Mouse (Mus musculus): ENCODE results near the gene Nlk. TPM values are rescaled to one million over a fixed set of nuclear protein-coding genes. Genes with fewer than 3 reads are reported as not detected.

The Nlk gene
- 25.6 TPM in 2 replicates for polyA plus RNA-seq (2012; rRNA removed)

DNA sequence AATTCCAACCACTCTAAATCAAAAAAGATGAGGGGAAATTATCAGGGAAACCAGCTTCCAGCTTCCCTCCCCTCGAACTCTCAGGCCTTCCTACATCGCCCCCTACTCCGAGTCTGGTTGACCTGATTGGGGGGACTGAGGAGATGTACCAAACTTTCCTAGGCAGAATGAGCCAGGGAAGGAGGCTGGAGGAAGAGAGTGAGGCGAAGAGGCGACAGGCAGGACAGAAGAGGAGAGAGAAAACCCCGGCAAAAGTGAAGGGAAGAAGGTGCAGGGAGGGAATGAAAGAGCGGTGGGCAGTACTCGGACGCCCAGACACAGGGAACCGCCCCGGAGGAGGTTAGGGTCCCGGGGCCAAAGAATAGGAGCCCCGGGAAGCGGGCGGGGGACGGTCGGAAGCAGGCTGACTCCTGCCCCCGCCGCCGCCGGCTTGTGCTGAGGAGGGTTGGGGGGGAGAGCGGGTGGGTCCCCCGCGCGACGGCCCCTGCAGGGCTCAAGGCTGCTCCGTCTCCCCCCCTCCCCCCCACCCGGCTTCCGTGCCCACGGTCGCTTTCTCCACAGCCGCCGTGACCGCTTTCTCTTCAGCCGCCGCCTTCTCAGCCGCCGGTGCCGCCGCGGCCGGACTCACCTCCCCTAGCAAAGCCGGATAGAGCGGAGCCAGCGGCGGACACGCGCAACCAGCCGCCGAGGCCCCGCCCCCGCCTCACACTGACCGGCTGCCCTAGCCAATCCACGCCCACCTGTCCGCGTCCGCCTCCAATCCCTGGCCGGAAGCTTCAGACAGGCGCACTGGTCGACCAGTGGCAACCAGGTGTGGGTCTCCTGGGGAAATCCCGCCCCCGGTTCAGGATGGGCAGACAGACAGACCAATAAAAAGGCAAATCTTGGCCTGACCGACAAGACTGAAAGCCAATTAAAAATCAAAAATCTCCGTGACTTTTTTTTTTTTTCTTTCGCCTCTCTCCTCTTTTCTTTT, at the start of gene Nlk:
TSS of gene Nlk (minus strand) at position 597 of the 976 bp plus-strand sequence.
- Histone ChIP-seq H3K4me1 (ENCODE audit: control insufficient read depth, insufficient read depth, low read length) (no peaks in the 10 kb centered on the region), H3K4me3 (replicated peaks; ENCODE audit: insufficient read depth, low read depth, low read length) (peak within 1 kb of the TSS; percentile 76), H3K27me3 (ENCODE audit: control insufficient read depth, insufficient read depth, low read length) (no peaks in the 10 kb centered on the region), H3K27ac (ENCODE audit: insufficient read depth, low read length) (no peak within 1 kb of the TSS)
- TF ChIP-seq POLR2A (IDR thresholded peaks at IDR 0.05; ENCODE audit: borderline replicate concordance, insufficient read depth, low read length) = peak; percentile 76
- no peak for TF ChIP-seq CTCF (IDR thresholded peaks at IDR 0.05; ENCODE audit: borderline replicate concordance, insufficient read depth, low read depth, low read length)
- peak; percentile 99 to 100 for DNase-seq
- WGBS = under 1% methylated on average over 64 of the region's 65 CpGs

DNA sequence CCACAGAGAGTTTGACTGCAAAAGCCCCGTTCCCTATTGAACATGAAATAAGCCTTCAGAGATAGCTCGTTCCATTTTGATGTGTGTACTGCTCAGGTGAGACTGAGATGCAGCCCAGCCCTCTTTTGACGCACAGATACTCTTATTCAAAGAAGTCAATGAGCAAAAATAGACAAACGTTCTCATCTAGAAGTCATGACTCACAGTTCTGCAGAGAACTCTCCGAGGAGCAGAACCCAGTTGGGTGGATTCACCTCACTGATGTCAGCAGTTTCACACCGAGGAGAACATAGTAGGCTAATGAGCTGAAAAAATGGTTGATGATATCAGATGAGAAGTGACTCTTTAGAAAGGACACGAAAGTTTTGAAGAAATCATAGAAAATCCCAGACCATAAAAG, 49.1 kb upstream of the Nlk start:
- no peaks in the 10 kb centered on the region for H3K4me1 ChIP-seq (ENCODE audit: control insufficient read depth, insufficient read depth, low read length)
- 87% methylated on average over 7 of the region's 7 CpGs for WGBS
- no peaks in the 10 kb centered on the region for H3K27me3 ChIP-seq (ENCODE audit: control insufficient read depth, insufficient read depth, low read length)
- no peak for DNase-seq
- H3K27ac ChIP-seq (ENCODE audit: insufficient read depth, low read length) = no peak overlapping the region
- TF ChIP-seq POLR2A (IDR thresholded peaks at IDR 0.05; ENCODE audit: borderline replicate concordance, insufficient read depth, low read length) = no peak
- no peak for TF ChIP-seq CTCF (IDR thresholded peaks at IDR 0.05; ENCODE audit: borderline replicate concordance, insufficient read depth, low read depth, low read length)
- no peak overlapping the region for H3K4me3 ChIP-seq (replicated peaks; ENCODE audit: insufficient read depth, low read depth, low read length)

DNA sequence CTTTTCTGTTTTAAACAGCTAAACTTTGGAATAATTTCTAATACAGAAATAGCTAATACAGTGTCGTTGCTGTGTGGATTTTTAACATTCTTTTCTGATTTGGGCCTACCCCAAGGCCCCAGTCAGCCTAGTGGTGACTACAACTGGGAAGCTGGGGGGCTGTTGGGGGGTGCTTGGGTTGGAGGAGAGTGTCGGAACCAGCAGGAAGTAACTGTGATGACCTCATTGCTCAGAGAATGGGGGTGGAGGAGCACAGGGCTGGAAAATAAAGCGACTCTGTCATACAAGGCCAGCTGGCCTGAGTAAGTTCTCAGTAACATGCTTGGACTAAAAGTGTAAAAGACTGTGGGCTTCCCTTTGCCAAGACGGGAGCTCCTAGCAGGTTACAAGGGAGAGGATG, 48.3 kb upstream of the Nlk start:
- DNase-seq = peak in 1 of 2 experiments; percentile 1
- TF ChIP-seq CTCF (IDR thresholded peaks at IDR 0.05; ENCODE audit: borderline replicate concordance, insufficient read depth, low read depth, low read length) (no peak), POLR2A (IDR thresholded peaks at IDR 0.05; ENCODE audit: borderline replicate concordance, insufficient read depth, low read length) (no peak)
- Histone ChIP-seq H3K4me3 (replicated peaks; ENCODE audit: insufficient read depth, low read depth, low read length) (no peak overlapping the region), H3K4me1 (ENCODE audit: control insufficient read depth, insufficient read depth, low read length) (no peaks in the 10 kb centered on the region), H3K27ac (ENCODE audit: insufficient read depth, low read length) (no peak overlapping the region), H3K27me3 (ENCODE audit: control insufficient read depth, insufficient read depth, low read length) (no peaks in the 10 kb centered on the region)
- 34% methylated on average over 4 of the region's 4 CpGs for WGBS

DNA sequence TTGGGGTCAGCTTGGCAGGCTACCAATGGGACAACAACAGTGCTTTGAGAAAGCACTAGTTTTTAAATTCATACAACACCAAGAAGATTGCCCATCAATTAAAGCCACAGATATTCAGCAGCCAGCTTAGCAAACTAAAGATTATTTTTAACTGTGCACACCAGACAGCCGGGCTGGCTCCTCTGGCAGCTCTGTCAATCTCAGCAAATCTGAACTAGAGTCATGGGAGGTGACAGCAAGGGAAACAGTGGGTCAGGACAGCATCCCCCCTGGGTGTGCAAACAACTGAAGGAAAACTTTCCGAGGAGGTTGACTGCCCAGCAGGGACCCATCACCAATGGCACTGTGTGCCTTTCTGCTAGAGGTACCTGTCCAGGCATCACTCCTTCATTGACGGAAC, 45.3 kb upstream of the Nlk start:
- WGBS = 55% methylated on average over 3 of the region's 3 CpGs
- no peak overlapping the region for H3K4me3 ChIP-seq (replicated peaks; ENCODE audit: insufficient read depth, low read depth, low read length)

DNA sequence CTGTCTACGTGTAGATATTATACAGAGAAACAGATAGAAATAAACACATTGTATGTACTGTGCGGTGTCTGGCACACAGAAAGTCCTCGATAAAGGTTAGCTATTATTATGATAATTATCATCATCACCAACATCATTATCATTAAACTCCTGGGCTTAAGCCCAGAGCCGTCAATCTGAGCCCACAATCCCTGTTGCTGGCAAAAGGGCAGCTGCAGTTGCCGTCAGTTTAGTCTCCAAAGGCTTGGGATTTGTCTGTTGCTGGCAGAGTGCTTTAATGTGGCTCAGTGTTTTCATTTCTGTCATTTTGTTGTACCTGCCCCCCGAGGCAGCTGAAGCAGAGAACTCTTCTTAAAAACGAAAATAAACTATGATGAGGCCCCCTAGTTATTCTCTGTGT, 44.8 kb upstream of the Nlk start:
- Histone ChIP-seq H3K4me3 (replicated peaks; ENCODE audit: insufficient read depth, low read depth, low read length) (no peak overlapping the region), H3K4me1 (ENCODE audit: control insufficient read depth, insufficient read depth, low read length) (no peaks in the 10 kb centered on the region), H3K27me3 (ENCODE audit: control insufficient read depth, insufficient read depth, low read length) (no peaks in the 10 kb centered on the region; the same call in 1 of the 2 replicates), H3K27ac (ENCODE audit: insufficient read depth, low read length) (no peak overlapping the region)
- no peak for TF ChIP-seq POLR2A (IDR thresholded peaks at IDR 0.05; ENCODE audit: borderline replicate concordance, insufficient read depth, low read length)
- no peak for TF ChIP-seq CTCF (IDR thresholded peaks at IDR 0.05; ENCODE audit: borderline replicate concordance, insufficient read depth, low read depth, low read length)
- 21% methylated on average over 7 of the region's 7 CpGs for WGBS
- no peak for DNase-seq

More for the DNA sequence above, 45.3 kb upstream of the Nlk start:
- no peaks in the 10 kb centered on the region for H3K4me1 ChIP-seq (ENCODE audit: control insufficient read depth, insufficient read depth, low read length)
- no peaks in the 10 kb centered on the region; the same call in 1 of the 2 replicates for H3K27me3 ChIP-seq (ENCODE audit: control insufficient read depth, insufficient read depth, low read length)
- TF ChIP-seq POLR2A (IDR thresholded peaks at IDR 0.05; ENCODE audit: borderline replicate concordance, insufficient read depth, low read length) (no peak), CTCF (IDR thresholded peaks at IDR 0.05; ENCODE audit: borderline replicate concordance, insufficient read depth, low read depth, low read length) (no peak)
- H3K27ac ChIP-seq (ENCODE audit: insufficient read depth, low read length) = no peak overlapping the region
- no peak for DNase-seq

DNA sequence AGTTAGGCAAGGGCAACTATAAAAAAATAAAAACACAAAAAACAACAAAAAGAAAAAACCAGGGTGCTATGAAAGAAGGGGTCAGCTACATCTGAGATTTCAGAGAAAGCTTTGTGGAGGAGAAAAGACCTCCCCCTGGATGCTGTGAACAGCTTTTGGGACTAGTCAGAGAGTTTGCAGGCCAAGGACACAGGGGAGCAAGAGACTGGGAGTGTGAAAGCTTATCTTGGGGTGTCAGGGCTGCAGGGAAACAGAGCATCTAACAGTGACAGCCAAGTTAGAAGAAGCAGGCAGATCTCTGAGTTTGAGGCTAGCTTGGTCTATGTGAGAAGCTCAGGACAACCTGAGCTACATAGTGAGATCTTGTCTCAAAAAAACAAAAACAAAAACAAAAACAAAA, 42.2 kb upstream of the Nlk start:
- H3K27ac ChIP-seq (ENCODE audit: insufficient read depth, low read length) = no peak overlapping the region
- DNase-seq = no peak
- no peak overlapping the region for H3K4me3 ChIP-seq (replicated peaks; ENCODE audit: insufficient read depth, low read depth, low read length)
- no peaks in the 10 kb centered on the region; the same call in 1 of the 2 replicates for H3K27me3 ChIP-seq (ENCODE audit: control insufficient read depth, insufficient read depth, low read length)
- TF ChIP-seq CTCF (IDR thresholded peaks at IDR 0.05; ENCODE audit: borderline replicate concordance, insufficient read depth, low read depth, low read length) = no peak
- no peaks in the 10 kb centered on the region for H3K4me1 ChIP-seq (ENCODE audit: control insufficient read depth, insufficient read depth, low read length)

DNA sequence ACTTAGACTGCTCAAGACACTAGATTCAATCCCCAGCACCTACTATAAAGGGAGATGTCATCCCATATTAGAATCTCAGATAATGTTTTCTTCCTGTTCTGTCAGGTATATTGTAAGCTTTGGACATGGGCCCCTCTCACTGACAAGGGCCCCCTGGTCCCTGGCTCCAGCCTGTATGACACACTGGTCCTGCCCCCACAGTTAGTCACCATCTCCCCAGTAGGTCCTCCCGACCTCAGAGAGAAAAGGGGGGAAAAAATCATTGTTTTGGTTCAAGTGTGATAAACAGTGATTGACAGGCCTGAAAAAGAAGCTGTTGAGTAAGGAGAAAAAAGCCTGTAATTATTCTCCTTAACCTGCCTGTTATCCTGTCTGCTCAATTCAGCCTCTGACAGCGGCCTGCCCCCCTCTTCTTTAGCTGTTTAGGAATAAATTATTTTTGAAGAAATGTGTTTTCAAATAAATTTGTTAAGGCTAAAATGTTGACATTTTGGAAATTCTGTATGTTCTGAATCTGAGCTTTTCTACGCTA, 39.8 kb upstream of the Nlk start:
- WGBS = 66% methylated on average over 3 of the region's 3 CpGs
- no peaks in the 10 kb centered on the region for H3K4me1 ChIP-seq (ENCODE audit: control insufficient read depth, insufficient read depth, low read length)
- DNase-seq = no peak
- TF ChIP-seq CTCF (IDR thresholded peaks at IDR 0.05; ENCODE audit: borderline replicate concordance, insufficient read depth, low read depth, low read length) (no peak), POLR2A (IDR thresholded peaks at IDR 0.05; ENCODE audit: borderline replicate concordance, insufficient read depth, low read length) (no peak)
- H3K27ac ChIP-seq (ENCODE audit: insufficient read depth, low read length) = no peak overlapping the region
- H3K27me3 ChIP-seq (ENCODE audit: control insufficient read depth, insufficient read depth, low read length) = no peaks in the 10 kb centered on the region; the same call in 1 of the 2 replicates
- H3K4me3 ChIP-seq (replicated peaks; ENCODE audit: insufficient read depth, low read depth, low read length) = no peak overlapping the region

DNA sequence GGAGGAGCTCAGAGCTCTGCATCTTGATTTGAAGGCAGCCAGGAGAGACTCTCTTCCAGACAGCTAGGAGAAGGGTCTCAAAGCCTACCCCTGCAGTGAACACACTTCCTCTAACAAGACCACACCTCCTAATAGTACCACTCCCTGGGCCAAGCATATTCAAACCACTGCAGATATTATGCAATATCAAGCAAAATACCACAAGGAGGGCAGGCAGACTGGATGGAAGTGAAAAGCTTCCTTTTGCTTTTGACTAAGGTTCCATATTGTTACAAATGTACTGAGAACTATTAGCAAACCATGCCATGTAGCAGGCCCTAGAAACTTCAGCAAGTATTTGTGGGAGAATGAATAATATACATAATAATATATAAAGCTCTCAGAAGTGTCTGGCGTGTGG, 38.0 kb upstream of the Nlk start:
- Histone ChIP-seq H3K4me1 (ENCODE audit: control insufficient read depth, insufficient read depth, low read length) (no peaks in the 10 kb centered on the region), H3K4me3 (replicated peaks; ENCODE audit: insufficient read depth, low read depth, low read length) (no peak overlapping the region), H3K27ac (ENCODE audit: insufficient read depth, low read length) (no peak overlapping the region), H3K27me3 (ENCODE audit: control insufficient read depth, insufficient read depth, low read length) (no peaks in the 10 kb centered on the region)
- TF ChIP-seq POLR2A (IDR thresholded peaks at IDR 0.05; ENCODE audit: borderline replicate concordance, insufficient read depth, low read length) (no peak), CTCF (IDR thresholded peaks at IDR 0.05; ENCODE audit: borderline replicate concordance, insufficient read depth, low read depth, low read length) (no peak)
- WGBS = 95% methylated on average over 1 of the region's 1 CpGs
- no peak for DNase-seq
